Mouse (Mus musculus) kidney, embryonic 15.5 days (tissue): Measurements from ENCODE around the gene Aggf1. TPM values are rescaled to one million over a fixed set of nuclear protein-coding genes. Genes with fewer than 3 reads are reported as not detected.
A peak's percentile ranks its signal among the peaks of the same experiment; 100 is the strongest.

Source experiments
- ATAC-seq: fragments of 200-750 bp; cut with Nextera tagmentation; replicated peaks from 2 replicates; pipeline ENCODE4 v1.8.0; 2017; ENCODE audit warnings: moderate TSS enrichment; ENCODE audit not compliant: low FRiP score
- H3K27ac ChIP-seq: fragments of 300-500 bp; sonication (generic); 2 replicates; pipeline ENCODE4 v1.5.1; 2015; ENCODE audit warnings: mild to moderate bottlenecking, inconsistent platforms
- H3K27me3 ChIP-seq: fragments of 300-500 bp; sonication (generic); 2 replicates; pipeline ENCODE4 v1.6.1; 2015; ENCODE audit warnings: inconsistent platforms
- H3K36me3 ChIP-seq: fragments of 300-500 bp; sonication (generic); 2 replicates; pipeline ENCODE4 v1.6.1; 2015; ENCODE audit warnings: inconsistent platforms
- H3K4me1 ChIP-seq: fragments of 300-500 bp; sonication (generic); 2 replicates; pipeline ENCODE4 v1.6.1; 2015; ENCODE audit warnings: inconsistent platforms
- H3K4me2 ChIP-seq: fragments of 300-500 bp; sonication (generic); 2 replicates; pipeline ENCODE4 v1.6.1; 2015; ENCODE audit warnings: moderate library complexity, mild to moderate bottlenecking, inconsistent platforms
- H3K4me3 ChIP-seq: fragments of 300-500 bp; sonication (generic); replicated peaks from 2 replicates; pipeline ENCODE4 v1.5.1; 2015; ENCODE audit warnings: mild to moderate bottlenecking, inconsistent platforms
- H3K9ac ChIP-seq: fragments of 300-500 bp; sonication (generic); 2 replicates; pipeline ENCODE4 v1.6.1; 2015; ENCODE audit warnings: mild to moderate bottlenecking, inconsistent platforms
- H3K9me3 ChIP-seq: fragments of 300-500 bp; sonication (generic); replicated peaks from 2 replicates; pipeline ENCODE4 v1.6.1; 2016; ENCODE audit warnings: inconsistent platforms
- WGBS: fragments of 180-500 bp; shearing (Covaris S2); methylation state at CpG from one replicate; pipeline ENCODE4 v1.1.7; 2015; ENCODE audit warnings: mixed read lengths; 5-methylcytosine and 5-hydroxymethylcytosine counted together
- polyA plus RNA-seq: library from polyadenylated mRNA; unstranded; fragments of >200 nt; fragmentation: Nextera tagmentation; extraction: Ambion mirVana; gene quantifications from 2 replicates; pipeline ENCODE4 v1.2.1, GENCODE M21; 2015

Aggf1 gene
- polyA plus RNA-seq, 1 experiment from 2014 or later, result 37.4 TPM

DNA sequence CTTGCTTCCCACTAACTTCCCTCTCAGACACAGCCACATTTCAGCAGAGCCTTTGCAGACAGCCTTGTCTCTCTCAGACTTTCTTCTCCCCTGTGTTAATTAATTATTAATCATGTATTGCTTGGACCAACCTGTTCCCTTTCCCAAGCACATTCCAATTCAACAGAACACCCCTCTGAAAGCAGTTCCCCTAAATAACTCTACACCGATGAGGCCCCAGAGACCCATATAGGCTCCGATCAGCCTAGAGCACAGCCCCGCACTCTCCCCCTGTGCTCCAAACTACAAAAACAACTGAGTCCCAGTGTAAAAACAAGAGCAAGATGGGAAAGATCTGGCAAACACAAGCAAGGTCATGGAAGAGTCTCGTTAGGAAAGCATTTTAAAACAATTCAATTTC is 68.6 kb downstream of the Aggf1 start:
- no peak overlapping the region for H3K9ac ChIP-seq
- H3K27me3 ChIP-seq, result no peaks in the 10 kb centered on the region
- H3K36me3 ChIP-seq, result no peaks in the 10 kb centered on the region
- no peaks in the 10 kb centered on the region for H3K9me3 ChIP-seq
- ATAC-seq, result peak; percentile 74; the same call in 1 of the 2 replicates
- H3K4me1 ChIP-seq, result peaks cover 12% of the 10 kb centered on the region
- H3K27ac ChIP-seq, result peak overlapping the region; percentile 69
- H3K4me3 ChIP-seq, result no peak overlapping the region
- 0 out of 2 replicates have a peak overlapping the region, but pooled peaks have one; percentile 38 for H3K4me2 ChIP-seq
- 36% methylated on average over 4 of the region's 4 CpGs for WGBS

Other genes starting within 250 kb of the Aggf1 start
- 10.2 and 11.7 TPM in 2 replicates for gene Pde8b, start 125.0 kb downstream of the Aggf1 start, polyA plus RNA-seq
- gene Zbed3, start 51.7 kb downstream of the Aggf1 start, polyA plus RNA-seq, result 77.8 and 84.1 TPM in 2 replicates
- 0.34 TPM in 1 of 2 replicates, not detected in the other for gene Crhbp, start 69.6 kb upstream of the Aggf1 start, polyA plus RNA-seq
- not detected in 2 replicates for gene S100z, start 103.4 kb upstream of the Aggf1 start, polyA plus RNA-seq
- gene F2rl1, start 149.9 kb upstream of the Aggf1 start, polyA plus RNA-seq, result 7.8 and 8.5 TPM in 2 replicates
- 126 TPM in 2 replicates for gene F2r, start 243.1 kb upstream of the Aggf1 start, polyA plus RNA-seq